Mouse (Mus musculus): Measurements from ENCODE around the gene Gm20518.

DNA sequence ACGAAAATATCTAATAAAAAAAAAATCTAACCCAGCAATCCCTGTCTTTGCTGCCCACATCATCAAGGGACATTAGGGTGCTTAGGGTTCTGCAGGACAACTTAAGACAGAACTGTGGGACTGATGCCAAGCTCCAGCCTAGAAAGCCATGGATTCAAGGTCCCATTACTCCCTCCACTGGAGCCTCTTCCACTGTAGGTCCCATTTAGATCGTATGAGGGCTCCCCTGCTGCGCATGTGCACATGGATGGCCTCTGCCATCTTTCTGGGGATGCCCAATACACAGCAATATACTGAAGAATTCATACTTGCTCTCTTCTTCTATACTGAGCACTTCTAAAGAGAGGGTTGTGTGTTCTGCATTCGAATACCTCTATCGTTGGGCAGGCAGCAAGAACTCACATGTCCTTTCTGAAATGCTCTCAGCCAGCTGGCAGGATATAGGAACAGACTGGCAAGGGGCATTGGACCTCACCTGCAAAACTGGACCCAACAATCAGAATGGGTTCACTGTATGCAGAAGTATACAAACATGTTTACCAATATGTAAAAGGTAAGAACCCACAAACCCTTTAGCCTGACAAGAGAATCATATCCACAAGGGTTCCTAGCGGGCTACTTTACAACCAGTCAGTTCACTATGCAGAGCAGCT, 1.7 kb downstream of the Gm20518 start:
- TF ChIP-seq POLR2A (IDR thresholded peaks at IDR 0.05; ENCODE audit: extremely low read depth, insufficient read depth, low read length): no peak
- no peak for TF ChIP-seq CTCF (IDR thresholded peaks at IDR 0.05; ENCODE audit: low read depth, low read length)
